Mouse (Mus musculus): Measurements from ENCODE around the gene Hspb6. TPM values are rescaled to one million over a fixed set of nuclear protein-coding genes. Genes with fewer than 3 reads are reported as not detected.

The Hspb6 gene
- polyA plus RNA-seq, 1 experiment, result 74.3 TPM

- peaks cover 6% of the 10 kb centered on the region for H3K36me3 ChIP-seq (ENCODE audit: control insufficient read depth, insufficient read depth, low read length)
- TF ChIP-seq CTCF (IDR thresholded peaks at IDR 0.05; ENCODE audit: control insufficient read depth, insufficient read depth, insufficient replicate concordance, low read depth, low read length) (no peak), POLR2A (IDR thresholded peaks at IDR 0.05; ENCODE audit: control insufficient read depth, low read depth, low read length) (no peak)
- H3K4me1 ChIP-seq (ENCODE audit: control insufficient read depth, insufficient read depth, low read length), result peaks cover 17% of the 10 kb centered on the region
- no peak overlapping the region for H3K4me3 ChIP-seq (ENCODE audit: control insufficient read depth, low read depth, low read length)
- no peaks in the 10 kb centered on the region for H3K27me3 ChIP-seq (ENCODE audit: control insufficient read depth, insufficient read depth, low read length)
- no peak overlapping the region for H3K27ac ChIP-seq (ENCODE audit: control insufficient read depth, insufficient read depth, low read depth, low read length)
These were observed 27.5 kb upstream of the Hspb6 start for GRCm38 (mm10) chr7:30524487-30524886.

- Histone ChIP-seq H3K4me1 (ENCODE audit: control insufficient read depth, insufficient read depth, low read length) (peaks cover 17% of the 10 kb centered on the region), H3K36me3 (ENCODE audit: control insufficient read depth, insufficient read depth, low read length) (peaks cover 10% of the 10 kb centered on the region), H3K4me3 (ENCODE audit: control insufficient read depth, low read depth, low read length) (no peak overlapping the region), H3K27ac (ENCODE audit: control insufficient read depth, insufficient read depth, low read depth, low read length) (no peak overlapping the region), H3K27me3 (ENCODE audit: control insufficient read depth, insufficient read depth, low read length) (no peaks in the 10 kb centered on the region)
- TF ChIP-seq POLR2A (IDR thresholded peaks at IDR 0.05; ENCODE audit: control insufficient read depth, low read depth, low read length) (no peak), CTCF (IDR thresholded peaks at IDR 0.05; ENCODE audit: control insufficient read depth, insufficient read depth, insufficient replicate concordance, low read depth, low read length) (no peak)
These were observed 26.0 kb upstream of the Hspb6 start for GRCm38 (mm10) chr7:30525954-30526353.

- TF ChIP-seq CTCF (IDR thresholded peaks at IDR 0.05; ENCODE audit: control insufficient read depth, insufficient read depth, insufficient replicate concordance, low read depth, low read length) (no peak), POLR2A (IDR thresholded peaks at IDR 0.05; ENCODE audit: control insufficient read depth, low read depth, low read length) (no peak)
- H3K27me3 ChIP-seq (ENCODE audit: control insufficient read depth, insufficient read depth, low read length), result no peaks in the 10 kb centered on the region
- no peak overlapping the region for H3K27ac ChIP-seq (ENCODE audit: control insufficient read depth, insufficient read depth, low read depth, low read length)
- H3K4me3 ChIP-seq (ENCODE audit: control insufficient read depth, low read depth, low read length), result no peak overlapping the region
- peaks cover 10% of the 10 kb centered on the region for H3K36me3 ChIP-seq (ENCODE audit: control insufficient read depth, insufficient read depth, low read length)
- peaks cover 17% of the 10 kb centered on the region for H3K4me1 ChIP-seq (ENCODE audit: control insufficient read depth, insufficient read depth, low read length)
These were observed 25.6 kb upstream of the Hspb6 start for GRCm38 (mm10) chr7:30526399-30526798.

- Histone ChIP-seq H3K4me1 (ENCODE audit: control insufficient read depth, insufficient read depth, low read length) (peaks cover 17% of the 10 kb centered on the region), H3K27ac (ENCODE audit: control insufficient read depth, insufficient read depth, low read depth, low read length) (no peak overlapping the region), H3K4me3 (ENCODE audit: control insufficient read depth, low read depth, low read length) (peak overlapping the region; percentile 33), H3K36me3 (ENCODE audit: control insufficient read depth, insufficient read depth, low read length) (peaks cover 10% of the 10 kb centered on the region), H3K27me3 (ENCODE audit: control insufficient read depth, insufficient read depth, low read length) (no peaks in the 10 kb centered on the region)
- TF ChIP-seq POLR2A (IDR thresholded peaks at IDR 0.05; ENCODE audit: control insufficient read depth, low read depth, low read length) (0 out of 2 replicates have a peak, but pooled peaks have one; percentile 11), CTCF (IDR thresholded peaks at IDR 0.05; ENCODE audit: control insufficient read depth, insufficient read depth, insufficient replicate concordance, low read depth, low read length) (no peak)
These were observed 25.0 kb upstream of the Hspb6 start for GRCm38 (mm10) chr7:30526981-30527380.

- peaks cover 10% of the 10 kb centered on the region for H3K36me3 ChIP-seq (ENCODE audit: control insufficient read depth, insufficient read depth, low read length)
- no peaks in the 10 kb centered on the region for H3K27me3 ChIP-seq (ENCODE audit: control insufficient read depth, insufficient read depth, low read length)
- TF ChIP-seq POLR2A (IDR thresholded peaks at IDR 0.05; ENCODE audit: control insufficient read depth, low read depth, low read length) (no peak), CTCF (IDR thresholded peaks at IDR 0.05; ENCODE audit: control insufficient read depth, insufficient read depth, insufficient replicate concordance, low read depth, low read length) (no peak)
- no peak overlapping the region for H3K27ac ChIP-seq (ENCODE audit: control insufficient read depth, insufficient read depth, low read depth, low read length)
- H3K4me3 ChIP-seq (ENCODE audit: control insufficient read depth, low read depth, low read length), result no peak overlapping the region
- peaks cover 28% of the 10 kb centered on the region for H3K4me1 ChIP-seq (ENCODE audit: control insufficient read depth, insufficient read depth, low read length)
These were observed 20.6 kb upstream of the Hspb6 start for GRCm38 (mm10) chr7:30531291-30531815.

DNA sequence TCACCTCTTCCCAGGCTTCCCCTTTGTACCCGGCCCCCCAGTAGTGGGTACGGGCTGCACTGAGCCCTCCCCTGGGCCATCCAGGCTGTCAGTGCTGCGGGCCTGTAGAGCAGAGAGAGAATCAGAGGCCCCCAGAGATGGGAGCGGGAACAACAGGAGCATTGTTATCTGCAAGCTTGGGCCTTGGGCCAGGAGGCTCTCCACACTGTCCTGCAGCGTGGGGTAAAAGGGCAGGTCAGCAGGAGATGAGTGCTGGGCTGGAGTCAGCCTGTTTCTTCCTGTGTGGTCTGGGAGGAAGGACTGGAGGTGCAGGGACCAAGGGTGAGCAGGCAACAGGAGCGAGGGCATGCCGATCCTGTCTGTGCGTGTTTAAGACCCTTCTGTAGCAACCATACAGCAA is 19.0 kb upstream of the Hspb6 start:
- H3K27me3 ChIP-seq (ENCODE audit: control insufficient read depth, insufficient read depth, low read length), result no peaks in the 10 kb centered on the region
- H3K27ac ChIP-seq (ENCODE audit: control insufficient read depth, insufficient read depth, low read depth, low read length), result peak overlapping the region; percentile 19; the same call in 1 of the 2 replicates
- H3K4me3 ChIP-seq (ENCODE audit: control insufficient read depth, low read depth, low read length), result no peak overlapping the region
- peaks cover 8% of the 10 kb centered on the region for H3K36me3 ChIP-seq (ENCODE audit: control insufficient read depth, insufficient read depth, low read length)
- peaks cover 20% of the 10 kb centered on the region for H3K4me1 ChIP-seq (ENCODE audit: control insufficient read depth, insufficient read depth, low read length)
- TF ChIP-seq CTCF (IDR thresholded peaks at IDR 0.05; ENCODE audit: control insufficient read depth, insufficient read depth, insufficient replicate concordance, low read depth, low read length) (no peak), POLR2A (IDR thresholded peaks at IDR 0.05; ENCODE audit: control insufficient read depth, low read depth, low read length) (no peak)

DNA sequence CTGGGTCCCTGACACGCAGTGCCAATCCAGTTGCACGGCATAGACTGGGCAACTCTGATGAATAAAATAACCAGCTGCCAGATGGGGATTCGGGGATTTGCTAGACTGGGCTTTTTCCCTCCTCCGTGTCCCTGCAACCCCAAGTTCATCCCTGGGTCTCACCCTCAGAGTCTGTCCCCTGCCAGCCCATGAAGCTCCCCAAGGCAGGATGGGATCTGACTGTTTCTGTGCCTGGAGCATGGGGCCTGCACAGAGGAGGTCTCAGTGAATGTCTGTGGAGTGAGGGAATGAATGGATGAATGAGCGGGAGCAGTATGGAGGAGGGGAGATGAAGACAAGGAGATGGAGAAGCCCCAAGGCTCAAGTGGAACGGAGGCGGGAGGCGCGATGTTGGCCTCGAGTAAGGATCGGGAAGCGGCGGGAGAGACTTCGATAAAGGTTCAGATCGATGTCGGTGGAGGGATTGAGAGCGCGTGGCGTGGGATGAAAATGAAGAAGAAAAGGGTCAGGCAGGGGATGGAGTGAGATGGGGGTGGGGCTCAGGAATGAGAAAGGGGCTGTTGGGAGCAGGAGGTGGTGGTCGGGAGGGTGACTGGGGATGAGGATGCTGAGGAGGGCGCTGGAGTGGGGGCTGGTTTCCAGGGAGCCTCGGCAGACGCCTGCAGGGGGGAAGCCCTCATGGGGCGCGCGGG is 17.9 kb upstream of the Hspb6 start:
- Histone ChIP-seq H3K27me3 (ENCODE audit: control insufficient read depth, insufficient read depth, low read length) (no peaks in the 10 kb centered on the region), H3K4me3 (ENCODE audit: control insufficient read depth, low read depth, low read length) (peak overlapping the region; percentile 86), H3K27ac (ENCODE audit: control insufficient read depth, insufficient read depth, low read depth, low read length) (peak overlapping the region; percentile 76), H3K36me3 (ENCODE audit: control insufficient read depth, insufficient read depth, low read length) (peaks cover 4% of the 10 kb centered on the region), H3K4me1 (ENCODE audit: control insufficient read depth, insufficient read depth, low read length) (peaks cover 17% of the 10 kb centered on the region)
- no peak for TF ChIP-seq CTCF (IDR thresholded peaks at IDR 0.05; ENCODE audit: control insufficient read depth, insufficient read depth, insufficient replicate concordance, low read depth, low read length)
- no peak for TF ChIP-seq POLR2A (IDR thresholded peaks at IDR 0.05; ENCODE audit: control insufficient read depth, low read depth, low read length)

All from testis, adult 2 months (tissue).